Mouse (Mus musculus) forebrain, embryonic 14.5 days (tissue): ENCODE measurements at regions not wholly inside any gene's neighbourhood (a gene's known extent, or its start where the extent isn't known, plus 50 kb on each side); places are given as distances from the start of the nearest gene placed in this dataset.

ENCODE experiments used
- ATAC-seq: fragments of 200-750 bp; cut with Nextera tagmentation; 2 replicates; pipeline ENCODE4 v1.8.0; 2017; ENCODE audit warnings: mild to moderate bottlenecking, moderate library complexity
- DNase-seq: peaks from one replicate; pipeline ENCODE4 v3.0.0-alpha.2; 2015; ENCODE audit warnings: low spot score
- H3K27ac ChIP-seq: fragments of 300-500 bp; sonication (generic); 2 replicates; pipeline ENCODE4 v1.5.1; 2014; ENCODE audit warnings: low read depth, mild to moderate bottlenecking, control low read depth, low read length, moderate library complexity
- H3K27me3 ChIP-seq: fragments of 300-500 bp; sonication (generic); replicated peaks from 2 replicates; pipeline ENCODE4 v1.6.1; 2014; ENCODE audit warnings: low read length, control low read depth, mixed read lengths; ENCODE audit not compliant: control insufficient read depth, insufficient read depth
- H3K36me3 ChIP-seq: fragments of 300-500 bp; sonication (generic); 2 replicates; pipeline ENCODE4 v1.6.1; 2014; ENCODE audit warnings: low read length, control low read depth; ENCODE audit not compliant: control insufficient read depth, insufficient read depth
- H3K4me1 ChIP-seq: fragments of 300-500 bp; sonication (generic); 2 replicates; pipeline ENCODE4 v1.6.1; 2014; ENCODE audit warnings: antibody characterized with exemption, low read length, control low read depth; ENCODE audit not compliant: control insufficient read depth, insufficient read depth
- H3K4me2 ChIP-seq: fragments of 300-500 bp; sonication (generic); 2 replicates; pipeline ENCODE4 v1.6.1; 2014; ENCODE audit warnings: mild to moderate bottlenecking, control low read depth, low read length
- H3K4me3 ChIP-seq: fragments of 300-500 bp; sonication (generic); 2 replicates; pipeline ENCODE4 v1.5.1; 2014; ENCODE audit warnings: low read depth, low read length, control low read depth
- H3K9ac ChIP-seq: fragments of 300-500 bp; sonication (generic); 2 replicates; pipeline ENCODE4 v1.6.1; 2014; ENCODE audit warnings: mild to moderate bottlenecking, low read length, control low read depth, moderate library complexity
- H3K9me3 ChIP-seq: fragments of 300-500 bp; sonication (generic); replicated peaks from 2 replicates; pipeline ENCODE4 v1.6.1; 2016; ENCODE audit warnings: low read length, control low read depth, mixed read lengths; ENCODE audit not compliant: control insufficient read depth
- WGBS: fragments of 180-500 bp; shearing (Covaris S2); extraction: QIAGEN DNeasy Blood & Tissue Kit; methylation state at CpG from one replicate; pipeline ENCODE4 v1.1.7; 2014; 5-methylcytosine and 5-hydroxymethylcytosine counted together

DNA sequence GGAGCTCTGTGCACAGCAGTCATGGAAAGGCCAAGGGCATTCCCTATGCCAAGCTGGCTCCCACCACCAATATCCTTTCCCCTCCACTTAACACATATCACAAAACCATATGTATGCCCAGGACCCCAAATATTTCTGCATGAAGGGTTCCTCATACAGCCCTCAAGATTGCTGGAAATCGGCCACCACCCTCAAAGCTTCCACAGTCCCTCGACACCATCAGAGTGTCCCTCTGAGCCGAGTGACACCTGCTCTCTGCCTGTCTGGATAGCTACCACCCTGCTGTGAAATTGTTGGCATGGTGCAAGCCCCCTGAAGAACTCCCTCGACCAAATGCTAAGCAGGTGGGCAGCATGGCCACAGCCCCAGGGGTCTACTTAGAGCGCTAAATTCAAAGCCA is 869.2 kb downstream of the Zfp704 start:
- no peaks in the 10 kb centered on the region for H3K9me3 ChIP-seq
- no peak overlapping the region for H3K4me2 ChIP-seq
- no peaks in the 10 kb centered on the region for H3K27me3 ChIP-seq
- peaks cover 6% of the 10 kb centered on the region for H3K4me1 ChIP-seq
- no peak overlapping the region for H3K27ac ChIP-seq
- H3K9ac ChIP-seq: no peak overlapping the region
- ATAC-seq (no peak), DNase-seq (no peak)
- H3K36me3 ChIP-seq: no peaks in the 10 kb centered on the region
- WGBS: 76% methylated on average over 5 of the region's 5 CpGs
- no peak overlapping the region for H3K4me3 ChIP-seq

DNA sequence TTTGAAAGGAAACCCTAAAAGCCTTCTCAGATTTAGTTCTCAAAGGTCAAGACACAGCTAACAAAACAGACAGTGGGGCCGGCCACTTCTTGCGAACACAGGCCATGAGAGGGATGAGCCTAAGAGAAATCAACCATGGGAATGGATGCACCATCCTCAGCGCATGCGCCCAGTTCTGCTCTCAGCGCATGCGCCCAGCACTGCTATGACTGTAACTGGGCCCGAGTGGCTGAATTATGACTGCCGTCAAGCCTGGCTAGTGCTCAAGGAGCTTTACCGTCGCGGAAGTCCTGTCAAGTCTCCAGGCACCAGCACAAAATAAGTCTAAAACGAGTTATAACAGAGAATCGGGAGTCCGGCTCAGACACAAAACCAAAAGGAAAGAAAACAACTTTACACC is 870.6 kb downstream of the Zfp704 start:
- WGBS: 92% methylated on average over 14 of the region's 14 CpGs
- Histone ChIP-seq H3K9me3 (no peaks in the 10 kb centered on the region), H3K4me3 (no peak overlapping the region), H3K36me3 (no peaks in the 10 kb centered on the region), H3K27ac (no peak overlapping the region), H3K27me3 (no peaks in the 10 kb centered on the region), H3K9ac (no peak overlapping the region), H3K4me2 (no peak overlapping the region), H3K4me1 (peaks cover 6% of the 10 kb centered on the region)
- DNase-seq (no peak), ATAC-seq (no peak)

DNA sequence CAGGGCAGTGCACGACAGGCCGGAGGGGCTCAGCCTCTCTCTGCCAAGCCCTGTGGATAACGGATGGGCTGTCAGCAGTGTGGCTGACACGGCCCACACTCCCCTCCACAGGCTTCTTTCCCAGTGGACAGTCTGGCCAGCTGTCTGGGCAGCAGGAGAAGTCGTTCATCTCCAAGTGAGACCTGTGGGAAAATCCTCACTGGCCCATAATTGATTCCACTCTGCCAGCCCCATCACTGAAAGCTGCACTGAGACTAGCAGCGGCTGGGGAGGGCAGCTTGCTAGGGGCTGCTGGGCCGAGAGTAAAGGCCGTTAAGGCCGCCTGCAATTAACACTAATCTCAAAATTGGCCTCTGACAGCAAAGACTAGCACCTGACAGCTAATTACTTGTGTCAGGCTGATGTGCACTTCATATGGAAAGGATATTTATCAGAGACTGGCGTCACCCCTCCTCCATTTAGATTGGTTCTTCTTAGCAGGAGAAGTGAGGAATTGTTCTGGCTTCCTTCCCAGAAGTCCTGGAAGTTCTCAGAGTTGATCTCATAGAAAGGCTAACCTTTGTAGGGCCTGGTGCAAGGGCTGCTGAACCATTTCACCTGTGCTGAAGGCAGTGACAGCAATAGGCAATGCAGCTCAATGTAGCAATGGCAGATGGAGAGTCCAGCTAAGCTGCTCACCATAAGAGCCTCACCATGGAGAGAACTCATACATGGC is 873.5 kb downstream of the Zfp704 start:
- 13% methylated on average over 10 of the region's 10 CpGs for WGBS
- H3K9me3 ChIP-seq: no peaks in the 10 kb centered on the region
- no peak overlapping the region for H3K4me3 ChIP-seq
- no peak overlapping the region for H3K4me2 ChIP-seq
- H3K36me3 ChIP-seq: no peaks in the 10 kb centered on the region
- DNase-seq (peak; percentile 45), ATAC-seq (peak; percentile 61; the same call in 1 of the 2 replicates)
- H3K27me3 ChIP-seq: no peaks in the 10 kb centered on the region
- peaks cover 6% of the 10 kb centered on the region for H3K4me1 ChIP-seq
- H3K9ac ChIP-seq: peak overlapping the region; percentile 41; the same call in 1 of the 2 replicates
- no peak overlapping the region for H3K27ac ChIP-seq

DNA sequence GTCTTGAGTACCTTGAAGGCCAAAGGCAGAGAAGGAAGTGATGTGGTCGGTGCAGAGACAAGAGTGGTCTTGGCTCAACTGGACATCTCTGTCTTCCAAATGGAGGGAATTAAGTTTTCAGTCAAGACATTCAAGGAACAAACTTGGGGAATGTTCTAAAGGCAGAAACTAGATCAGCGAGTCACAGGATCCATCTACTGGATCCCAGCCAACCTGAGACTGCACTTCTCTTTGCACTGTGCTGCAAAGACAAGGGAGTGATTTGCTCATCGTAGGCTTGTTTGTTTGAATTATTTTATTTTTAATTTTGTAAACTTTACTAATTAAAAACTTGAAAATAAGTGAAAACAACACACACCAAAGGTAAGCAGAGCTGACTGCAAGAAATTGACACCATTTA is 875.8 kb downstream of the Zfp704 start:
- Histone ChIP-seq H3K4me3 (no peak overlapping the region), H3K36me3 (no peaks in the 10 kb centered on the region), H3K4me1 (peaks cover 6% of the 10 kb centered on the region), H3K27ac (no peak overlapping the region), H3K9me3 (no peaks in the 10 kb centered on the region), H3K4me2 (no peak overlapping the region), H3K27me3 (no peaks in the 10 kb centered on the region), H3K9ac (no peak overlapping the region)
- WGBS: 84% methylated on average over 3 of the region's 3 CpGs
- no peak for ATAC-seq
- no peak for DNase-seq

DNA sequence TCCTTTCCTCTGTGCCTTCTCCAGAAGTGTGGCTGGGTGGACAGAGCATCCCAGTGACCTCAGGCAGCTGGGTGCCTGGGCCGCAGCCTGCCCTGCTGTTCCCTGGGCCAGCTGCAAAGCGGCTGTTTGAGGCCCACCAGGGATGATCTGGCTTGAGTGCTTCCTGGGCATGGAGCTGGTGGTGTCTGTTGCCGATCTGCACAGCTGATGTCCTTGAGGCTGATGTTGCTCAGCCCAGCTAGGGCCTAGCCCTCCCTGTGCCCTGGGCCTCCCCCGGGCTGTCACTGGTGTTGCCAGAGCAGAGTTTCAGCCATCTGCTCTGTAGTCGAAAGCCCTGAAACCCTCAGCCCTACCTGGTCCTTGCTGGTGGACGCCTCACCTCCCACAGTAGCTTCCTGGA is 878.5 kb downstream of the Zfp704 start:
- Histone ChIP-seq H3K9ac (no peak overlapping the region), H3K9me3 (no peaks in the 10 kb centered on the region), H3K4me2 (no peak overlapping the region), H3K4me1 (peaks cover 4% of the 10 kb centered on the region), H3K27ac (no peak overlapping the region), H3K36me3 (no peaks in the 10 kb centered on the region), H3K27me3 (no peaks in the 10 kb centered on the region), H3K4me3 (no peak overlapping the region)
- ATAC-seq (no peak), DNase-seq (no peak)
- 84% methylated on average over 6 of the region's 6 CpGs for WGBS

DNA sequence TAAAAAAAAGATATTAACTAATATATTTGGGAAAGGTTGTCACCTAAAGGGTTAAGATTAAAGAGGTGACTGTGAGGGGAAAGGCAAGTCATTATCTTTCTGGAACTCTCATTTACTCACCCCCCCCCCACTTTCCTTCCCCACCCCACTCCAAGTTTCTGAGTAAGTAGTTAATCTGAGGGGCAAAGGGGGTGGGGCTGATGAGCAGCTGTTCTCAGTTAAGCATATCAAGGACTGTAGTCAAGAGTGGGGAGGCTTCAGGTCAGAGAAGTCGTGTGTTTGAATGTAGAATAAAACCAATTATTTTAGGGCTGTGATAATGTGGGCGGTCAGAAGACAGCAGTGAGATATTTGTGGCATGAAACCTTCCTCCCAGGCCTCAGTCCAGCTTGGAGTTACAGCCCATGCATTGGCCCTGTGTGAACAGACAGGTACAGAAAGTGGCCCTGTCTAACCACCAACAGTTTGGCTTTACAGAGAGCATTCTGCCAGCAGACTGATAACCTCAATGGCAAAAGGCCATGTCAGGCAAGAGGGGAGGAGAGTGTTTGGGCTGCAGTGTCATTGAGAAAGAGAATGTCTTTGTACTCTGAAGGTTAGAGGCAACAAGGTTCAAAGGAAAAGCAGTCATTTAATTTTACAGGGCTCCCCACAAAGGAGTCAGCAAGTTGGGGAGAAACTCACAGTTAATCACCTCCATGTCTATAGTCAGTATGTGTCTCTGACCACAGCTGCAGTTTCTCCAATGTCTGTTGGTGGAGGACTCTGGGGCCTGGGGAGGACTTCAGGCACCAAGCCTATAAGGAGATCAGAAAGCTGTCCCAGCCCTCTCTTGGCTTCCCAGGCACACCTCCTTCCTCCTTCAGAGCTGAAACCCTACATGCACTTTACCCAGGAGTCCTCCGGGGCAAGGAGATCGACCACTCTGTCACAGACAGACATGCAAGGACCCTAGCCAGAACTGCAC is 888.0 kb downstream of the Zfp704 start:
- DNase-seq (no peak), ATAC-seq (no peak)
- Histone ChIP-seq H3K9ac (no peak overlapping the region), H3K36me3 (no peaks in the 10 kb centered on the region), H3K4me2 (no peak overlapping the region), H3K9me3 (no peaks in the 10 kb centered on the region), H3K4me1 (peaks cover 13% of the 10 kb centered on the region), H3K27me3 (no peaks in the 10 kb centered on the region), H3K4me3 (no peak overlapping the region), H3K27ac (no peak overlapping the region)
- WGBS: 66% methylated on average over 4 of the region's 4 CpGs

DNA sequence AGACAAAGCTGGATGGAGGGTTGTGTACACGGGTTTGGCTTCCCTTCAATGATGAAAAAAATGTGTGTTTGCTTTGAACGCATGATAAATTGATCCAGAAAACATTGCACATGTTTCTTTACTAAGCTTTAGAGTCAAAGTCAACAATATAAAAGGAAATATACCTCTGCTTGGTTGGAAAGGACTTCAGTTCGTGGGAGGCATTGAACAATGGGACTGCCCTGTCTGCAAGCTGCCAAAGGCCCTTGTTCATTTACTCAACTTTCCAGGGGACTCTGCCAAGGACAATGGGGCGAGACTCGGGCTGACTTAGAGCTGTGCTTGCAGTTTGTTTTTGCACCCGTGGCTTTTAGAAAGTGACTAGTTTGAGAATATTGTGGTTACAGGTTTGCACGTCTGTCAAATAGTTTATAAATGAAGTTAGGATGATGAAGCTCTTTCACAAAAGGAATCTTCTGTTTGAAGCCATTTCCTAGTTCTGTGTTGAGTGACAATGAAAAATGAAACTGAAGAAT is 889.2 kb downstream of the Zfp704 start:
- ATAC-seq (no peak), DNase-seq (no peak)
- Histone ChIP-seq H3K36me3 (no peaks in the 10 kb centered on the region), H3K27ac (no peak overlapping the region), H3K4me3 (no peak overlapping the region), H3K27me3 (no peaks in the 10 kb centered on the region), H3K4me1 (peaks cover 20% of the 10 kb centered on the region), H3K9me3 (no peaks in the 10 kb centered on the region), H3K4me2 (no peak overlapping the region), H3K9ac (no peak overlapping the region)
- 55% methylated on average over 7 of the region's 7 CpGs for WGBS

DNA sequence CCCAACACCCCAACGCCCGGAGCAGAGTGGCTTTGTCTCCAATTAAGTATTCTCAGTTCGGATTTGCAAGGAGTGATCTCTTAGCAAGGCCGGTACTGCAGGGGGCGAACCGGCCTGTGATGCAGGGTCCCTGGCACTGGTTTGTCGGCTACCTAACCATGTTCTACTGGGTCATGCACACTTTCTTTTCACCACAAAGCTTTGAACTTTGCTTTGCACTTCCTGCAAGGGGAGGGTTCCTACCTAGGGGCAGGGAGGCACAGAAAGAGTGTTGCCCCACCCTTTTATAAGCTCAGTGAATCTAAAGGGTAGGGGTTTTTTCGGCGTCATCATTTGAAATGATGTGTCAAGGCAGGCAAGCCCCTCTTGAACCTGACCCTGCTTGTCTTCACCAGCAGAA is 891.7 kb downstream of the Zfp704 start:
- Histone ChIP-seq H3K4me2 (peak overlapping the region; percentile 60; the same call in 1 of the 2 replicates), H3K9me3 (no peaks in the 10 kb centered on the region), H3K27ac (no peak overlapping the region), H3K4me3 (no peak overlapping the region), H3K9ac (no peak overlapping the region), H3K27me3 (no peaks in the 10 kb centered on the region), H3K4me1 (peaks cover 20% of the 10 kb centered on the region), H3K36me3 (no peaks in the 10 kb centered on the region)
- WGBS: 7% methylated on average over 9 of the region's 9 CpGs
- DNase-seq (no peak), ATAC-seq (peak; percentile 40)
